Mouse (Mus musculus): ENCODE results near the gene Fam102b. TPM values are rescaled to one million over a fixed set of nuclear protein-coding genes. Genes with fewer than 3 reads are reported as not detected.

Fam102b gene
- polyA plus RNA-seq, 1 experiment from 2014 or later, result 18.0 TPM

DNA sequence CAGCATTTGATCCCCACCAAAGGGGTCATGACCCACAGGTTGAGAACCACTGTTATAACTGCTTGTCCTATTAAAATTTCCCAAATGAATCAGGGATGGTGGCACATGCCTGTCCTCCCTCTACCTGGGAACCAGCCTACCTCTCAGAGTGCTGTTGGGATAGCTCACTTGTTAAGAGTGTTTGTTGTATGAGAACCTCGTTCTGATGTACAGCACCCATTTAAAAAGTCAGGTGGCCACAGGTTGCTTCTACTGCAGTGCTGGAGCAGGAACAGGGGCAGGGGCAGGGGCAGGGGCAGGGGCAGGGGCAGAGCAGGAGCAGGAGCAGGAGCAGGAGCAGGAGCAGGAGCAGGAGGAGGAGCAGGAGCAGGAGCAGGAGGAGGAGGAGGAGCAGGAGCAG is 28.2 kb downstream of the Fam102b start:
- Histone ChIP-seq H3K9me3 (ENCODE audit: control insufficient read depth, low read length) (no peaks in the 10 kb centered on the region), H3K4me3 (ENCODE audit: low read depth, low read length) (no peak overlapping the region), H3K27ac (replicated peaks; ENCODE audit: low read depth, low read length) (no peak overlapping the region), H3K4me2 (ENCODE audit: low read depth, low read length) (no peak overlapping the region), H3K4me1 (ENCODE audit: control insufficient read depth, insufficient read depth, low read length) (no peaks in the 10 kb centered on the region), H3K36me3 (ENCODE audit: control insufficient read depth, insufficient read depth, low read length) (peaks cover 15% of the 10 kb centered on the region; the same call in 1 of the 2 replicates), H3K27me3 (replicated peaks; ENCODE audit: control insufficient read depth, insufficient read depth, low read length) (no peaks in the 10 kb centered on the region), H3K9ac (ENCODE audit: low read depth, low read length) (no peak overlapping the region)
- 88% methylated on average over 1 of the region's 1 CpGs for WGBS
- ATAC-seq (ENCODE audit: low read depth) (no peak), DNase-seq (ENCODE audit: low spot score) (no peak)

DNA sequence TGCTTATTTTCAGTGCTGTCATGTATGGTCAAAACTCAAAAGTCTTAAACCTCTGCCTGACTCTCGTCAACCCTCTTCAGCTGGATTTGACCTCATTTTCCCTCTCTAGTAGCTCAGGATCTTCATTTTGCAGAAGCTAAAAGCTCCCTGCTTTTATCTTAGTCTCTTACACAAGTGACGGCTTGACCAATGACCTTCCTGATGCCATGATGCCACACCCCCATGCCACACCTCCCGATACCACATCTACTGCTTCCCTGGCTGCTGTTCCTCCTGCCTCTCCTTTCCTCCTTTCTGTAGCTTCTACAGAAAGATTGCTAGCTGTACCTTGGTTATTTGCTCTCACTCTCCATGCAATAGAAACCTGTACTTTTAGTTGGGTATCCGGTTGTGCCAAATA is 29.6 kb downstream of the Fam102b start:
- ATAC-seq (ENCODE audit: low read depth) (no peak), DNase-seq (ENCODE audit: low spot score) (no peak)
- Histone ChIP-seq H3K27me3 (replicated peaks; ENCODE audit: control insufficient read depth, insufficient read depth, low read length) (no peaks in the 10 kb centered on the region), H3K4me1 (ENCODE audit: control insufficient read depth, insufficient read depth, low read length) (no peaks in the 10 kb centered on the region), H3K4me2 (ENCODE audit: low read depth, low read length) (no peak overlapping the region), H3K9ac (ENCODE audit: low read depth, low read length) (no peak overlapping the region), H3K9me3 (ENCODE audit: control insufficient read depth, low read length) (no peaks in the 10 kb centered on the region), H3K36me3 (ENCODE audit: control insufficient read depth, insufficient read depth, low read length) (peaks cover 17% of the 10 kb centered on the region; the same call in 1 of the 2 replicates), H3K27ac (replicated peaks; ENCODE audit: low read depth, low read length) (no peak overlapping the region), H3K4me3 (ENCODE audit: low read depth, low read length) (no peak overlapping the region)
- WGBS, result 69% methylated on average over 4 of the region's 4 CpGs

DNA sequence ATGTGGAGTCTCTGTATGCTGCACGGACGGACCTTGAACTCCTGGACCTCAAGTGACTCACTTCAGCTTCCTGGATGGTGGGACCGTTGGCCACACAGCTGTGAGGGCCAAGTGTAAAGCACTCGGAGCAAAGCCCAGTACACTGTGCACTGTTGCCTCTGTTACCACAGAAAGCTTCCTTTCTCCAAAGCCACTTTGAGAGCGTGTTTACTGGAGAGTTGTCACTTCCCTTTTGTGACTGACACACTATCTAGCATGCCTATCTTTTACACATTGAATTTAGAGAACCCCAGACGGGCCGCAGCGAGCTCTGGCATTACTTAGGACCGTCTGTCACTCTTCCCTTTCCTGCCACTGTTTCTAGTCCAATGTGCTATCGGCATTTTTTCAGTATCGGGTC is 30.1 kb downstream of the Fam102b start:
- Histone ChIP-seq H3K4me1 (ENCODE audit: control insufficient read depth, insufficient read depth, low read length) (no peaks in the 10 kb centered on the region), H3K4me2 (ENCODE audit: low read depth, low read length) (no peak overlapping the region), H3K27ac (replicated peaks; ENCODE audit: low read depth, low read length) (no peak overlapping the region), H3K27me3 (replicated peaks; ENCODE audit: control insufficient read depth, insufficient read depth, low read length) (no peaks in the 10 kb centered on the region), H3K9me3 (ENCODE audit: control insufficient read depth, low read length) (no peaks in the 10 kb centered on the region), H3K4me3 (ENCODE audit: low read depth, low read length) (no peak overlapping the region), H3K36me3 (ENCODE audit: control insufficient read depth, insufficient read depth, low read length) (peaks cover 21% of the 10 kb centered on the region), H3K9ac (ENCODE audit: low read depth, low read length) (no peak overlapping the region)
- no peak for ATAC-seq (ENCODE audit: low read depth)
- WGBS, result 72% methylated on average over 11 of the region's 11 CpGs
- DNase-seq (ENCODE audit: low spot score), result no peak

DNA sequence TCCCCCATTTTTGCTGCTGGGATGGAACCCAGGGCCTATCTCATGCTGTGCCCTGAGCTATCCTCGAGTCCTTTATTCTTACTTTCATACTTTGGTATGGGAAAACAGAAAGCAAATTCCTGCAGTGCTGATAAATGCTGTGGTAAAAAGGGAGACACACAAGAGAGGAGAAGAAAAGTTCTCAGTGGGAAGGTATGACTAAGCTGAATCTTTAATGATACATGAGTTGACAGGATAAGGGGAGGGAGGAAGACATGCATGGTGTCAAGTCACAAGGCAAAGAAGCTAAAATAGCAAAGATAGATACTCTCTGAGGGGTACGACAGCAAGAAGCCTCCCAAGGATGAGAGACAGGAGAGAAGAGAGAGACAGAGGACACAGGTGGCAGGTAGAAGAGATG is 32.0 kb downstream of the Fam102b start:
- no peak overlapping the region for H3K4me3 ChIP-seq (ENCODE audit: low read depth, low read length)
- H3K9ac ChIP-seq (ENCODE audit: low read depth, low read length), result no peak overlapping the region
- no peak for ATAC-seq (ENCODE audit: low read depth)
- H3K4me2 ChIP-seq (ENCODE audit: low read depth, low read length), result no peak overlapping the region
- no peak for DNase-seq (ENCODE audit: low spot score)
- no peak overlapping the region for H3K27ac ChIP-seq (replicated peaks; ENCODE audit: low read depth, low read length)
- no peaks in the 10 kb centered on the region for H3K4me1 ChIP-seq (ENCODE audit: control insufficient read depth, insufficient read depth, low read length)
- H3K36me3 ChIP-seq (ENCODE audit: control insufficient read depth, insufficient read depth, low read length), result peaks cover 24% of the 10 kb centered on the region
- H3K9me3 ChIP-seq (ENCODE audit: control insufficient read depth, low read length), result no peaks in the 10 kb centered on the region
- WGBS, result 83% methylated on average over 2 of the region's 2 CpGs
- H3K27me3 ChIP-seq (replicated peaks; ENCODE audit: control insufficient read depth, insufficient read depth, low read length), result no peaks in the 10 kb centered on the region

DNA sequence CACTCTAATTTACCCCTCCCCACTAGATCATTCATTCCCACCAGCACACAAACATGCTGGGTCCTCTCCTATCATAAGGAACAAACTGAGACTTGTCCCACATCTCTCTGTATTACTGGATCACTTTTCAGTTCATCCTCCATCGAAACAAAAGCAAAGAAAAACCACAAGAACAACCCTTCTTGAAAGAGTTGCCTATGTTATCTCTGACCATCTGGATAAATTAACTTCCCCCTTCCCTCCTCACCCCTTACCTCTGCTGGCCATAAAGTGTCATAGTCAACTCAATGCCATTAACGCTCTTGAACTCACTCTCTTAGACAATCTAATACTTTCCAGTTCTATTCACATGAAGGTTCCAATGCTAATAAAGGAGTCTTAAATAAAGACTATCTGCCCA is 32.9 kb downstream of the Fam102b start:
- Histone ChIP-seq H3K36me3 (ENCODE audit: control insufficient read depth, insufficient read depth, low read length) (peaks cover 31% of the 10 kb centered on the region), H3K4me2 (ENCODE audit: low read depth, low read length) (no peak overlapping the region), H3K27ac (replicated peaks; ENCODE audit: low read depth, low read length) (no peak overlapping the region), H3K4me3 (ENCODE audit: low read depth, low read length) (no peak overlapping the region), H3K9ac (ENCODE audit: low read depth, low read length) (no peak overlapping the region), H3K4me1 (ENCODE audit: control insufficient read depth, insufficient read depth, low read length) (no peaks in the 10 kb centered on the region), H3K27me3 (replicated peaks; ENCODE audit: control insufficient read depth, insufficient read depth, low read length) (no peaks in the 10 kb centered on the region), H3K9me3 (ENCODE audit: control insufficient read depth, low read length) (no peaks in the 10 kb centered on the region)
- ATAC-seq (ENCODE audit: low read depth), result no peak
- 96% methylated on average over 2 of the region's 2 CpGs for WGBS
- no peak for DNase-seq (ENCODE audit: low spot score)

DNA sequence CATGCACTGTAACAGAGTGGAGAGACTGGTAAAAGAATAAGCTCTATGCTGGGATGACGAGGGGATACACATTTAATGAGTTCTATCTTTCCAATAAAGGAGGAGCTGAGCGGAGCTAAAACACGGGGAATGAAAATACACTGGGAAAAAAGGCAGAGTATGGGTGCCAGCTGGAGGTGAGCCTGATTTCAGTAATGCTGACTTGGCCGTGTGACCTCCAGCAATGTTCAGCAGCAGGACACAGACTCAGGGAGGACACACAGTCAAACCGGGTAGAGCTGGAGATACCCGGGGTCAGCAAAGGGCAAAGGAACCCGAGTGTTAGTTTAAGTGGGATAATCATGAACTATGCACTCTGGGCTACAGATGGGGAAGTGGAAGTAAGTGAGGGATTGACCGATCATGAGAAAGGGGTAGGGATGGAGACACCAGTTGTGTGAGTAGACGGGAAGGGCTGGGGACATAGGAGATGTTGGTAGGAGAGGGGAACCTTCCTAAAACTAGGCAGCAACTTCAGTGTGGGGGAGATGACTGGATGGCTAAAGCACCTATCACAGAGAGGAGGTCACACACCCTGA is 37.3 kb downstream of the Fam102b start:
- ATAC-seq (ENCODE audit: low read depth) (no peak), DNase-seq (ENCODE audit: low spot score) (no peak)
- Histone ChIP-seq H3K9me3 (ENCODE audit: control insufficient read depth, low read length) (no peaks in the 10 kb centered on the region), H3K4me1 (ENCODE audit: control insufficient read depth, insufficient read depth, low read length) (no peaks in the 10 kb centered on the region), H3K27me3 (replicated peaks; ENCODE audit: control insufficient read depth, insufficient read depth, low read length) (no peaks in the 10 kb centered on the region), H3K27ac (replicated peaks; ENCODE audit: low read depth, low read length) (no peak overlapping the region), H3K4me2 (ENCODE audit: low read depth, low read length) (no peak overlapping the region), H3K9ac (ENCODE audit: low read depth, low read length) (no peak overlapping the region), H3K36me3 (ENCODE audit: control insufficient read depth, insufficient read depth, low read length) (peaks cover 37% of the 10 kb centered on the region), H3K4me3 (ENCODE audit: low read depth, low read length) (no peak overlapping the region)
- 77% methylated on average over 9 of the region's 9 CpGs for WGBS

DNA sequence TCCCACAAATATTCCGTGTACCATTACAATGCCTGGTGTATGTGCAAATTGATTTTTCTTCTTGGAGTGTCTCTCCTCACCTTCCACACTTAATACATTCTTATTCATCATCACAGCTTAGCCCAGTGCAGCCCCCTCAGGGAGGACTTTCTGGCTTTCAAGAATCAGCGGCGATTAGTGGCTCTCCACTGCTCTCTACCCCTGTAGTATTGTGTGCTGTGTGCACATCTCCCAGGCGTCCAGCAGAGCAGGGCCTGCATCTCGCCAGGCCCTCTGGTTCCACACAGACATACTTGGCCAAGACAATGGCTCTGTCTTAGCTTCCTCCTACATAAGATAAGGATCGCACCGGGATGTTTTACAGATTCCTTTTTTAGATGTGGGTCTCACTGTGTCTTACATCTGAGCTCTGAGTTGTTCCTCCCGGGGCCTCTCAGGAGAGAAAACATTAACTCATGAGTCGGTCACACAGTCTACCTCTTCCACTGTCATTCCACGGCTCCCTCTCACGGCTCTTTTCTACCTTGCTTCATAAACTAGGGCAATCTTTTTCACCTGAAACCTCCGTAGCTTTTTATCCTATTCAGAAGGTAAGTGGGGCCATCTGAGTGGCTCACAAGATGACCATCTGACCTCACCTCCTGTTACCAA is 40.3 kb downstream of the Fam102b start:
- H3K9ac ChIP-seq (ENCODE audit: low read depth, low read length), result no peak overlapping the region
- no peaks in the 10 kb centered on the region for H3K9me3 ChIP-seq (ENCODE audit: control insufficient read depth, low read length)
- H3K36me3 ChIP-seq (ENCODE audit: control insufficient read depth, insufficient read depth, low read length), result peaks cover 48% of the 10 kb centered on the region
- ATAC-seq (ENCODE audit: low read depth) (no peak), DNase-seq (ENCODE audit: low spot score) (no peak)
- H3K27ac ChIP-seq (replicated peaks; ENCODE audit: low read depth, low read length), result no peak overlapping the region
- no peak overlapping the region for H3K4me3 ChIP-seq (ENCODE audit: low read depth, low read length)
- H3K4me2 ChIP-seq (ENCODE audit: low read depth, low read length), result no peak overlapping the region
- no peaks in the 10 kb centered on the region for H3K4me1 ChIP-seq (ENCODE audit: control insufficient read depth, insufficient read depth, low read length)
- H3K27me3 ChIP-seq (replicated peaks; ENCODE audit: control insufficient read depth, insufficient read depth, low read length), result no peaks in the 10 kb centered on the region
- 76% methylated on average over 12 of the region's 12 CpGs for WGBS

DNA sequence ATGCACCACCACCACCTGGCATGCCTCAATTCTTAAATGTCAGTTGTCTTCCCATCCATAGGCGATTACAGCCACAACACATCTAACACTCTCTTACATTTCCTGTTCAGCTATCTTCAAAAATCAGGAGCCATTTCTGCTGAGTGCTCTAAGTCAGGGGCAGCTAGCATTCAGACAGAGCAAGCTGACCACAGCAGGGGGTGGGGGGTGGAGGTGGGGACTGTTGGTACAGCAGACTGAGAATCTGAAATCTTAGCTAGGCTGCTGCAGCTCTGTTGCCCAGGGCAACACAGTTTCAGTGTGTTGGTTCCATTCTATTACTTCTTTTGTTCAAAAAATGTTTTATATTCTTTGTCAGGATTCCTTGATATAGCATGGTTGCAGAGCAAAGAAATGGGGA is 40.9 kb downstream of the Fam102b start:
- 67% methylated on average over 1 of the region's 1 CpGs for whole genome bisulfite sequencing
- no peak overlapping the region for H3K9ac ChIP-seq (ENCODE audit: low read depth, low read length)
- no peak for DNase-seq (ENCODE audit: low spot score)
- ATAC-seq (ENCODE audit: low read depth), result no peak
- H3K4me2 ChIP-seq (ENCODE audit: low read depth, low read length), result no peak overlapping the region
- H3K9me3 ChIP-seq (ENCODE audit: control insufficient read depth, low read length), result no peaks in the 10 kb centered on the region
- H3K36me3 ChIP-seq (ENCODE audit: control insufficient read depth, insufficient read depth, low read length), result peaks cover 43% of the 10 kb centered on the region
- H3K27me3 ChIP-seq (replicated peaks; ENCODE audit: control insufficient read depth, insufficient read depth, low read length), result no peaks in the 10 kb centered on the region
- H3K27ac ChIP-seq (replicated peaks; ENCODE audit: low read depth, low read length), result no peak overlapping the region
- H3K4me3 ChIP-seq (ENCODE audit: low read depth, low read length), result no peak overlapping the region
- H3K4me1 ChIP-seq (ENCODE audit: control insufficient read depth, insufficient read depth, low read length), result no peaks in the 10 kb centered on the region

DNA sequence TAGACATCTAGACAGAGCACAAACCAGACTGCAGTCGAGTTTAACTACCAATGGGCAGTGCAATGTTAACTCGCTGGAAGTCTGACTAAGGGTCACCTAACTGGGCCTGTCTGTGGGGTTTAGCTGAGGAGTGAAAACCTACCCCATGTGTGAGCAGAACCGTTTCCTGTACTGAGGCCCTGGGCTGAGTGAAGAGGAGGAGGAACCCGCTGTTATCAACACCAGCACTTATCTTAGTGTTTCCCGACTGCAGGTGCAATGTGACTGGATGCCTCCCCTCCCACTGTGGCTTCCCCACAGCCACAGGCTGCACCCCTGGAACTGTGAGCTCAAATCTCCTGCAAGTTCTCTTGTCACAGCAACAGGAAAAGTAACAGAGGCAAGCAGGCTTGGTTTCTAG is 43.4 kb downstream of the Fam102b start:
- Histone ChIP-seq H3K4me3 (ENCODE audit: low read depth, low read length) (no peak overlapping the region), H3K4me2 (ENCODE audit: low read depth, low read length) (no peak overlapping the region), H3K27ac (replicated peaks; ENCODE audit: low read depth, low read length) (no peak overlapping the region), H3K9ac (ENCODE audit: low read depth, low read length) (no peak overlapping the region), H3K27me3 (replicated peaks; ENCODE audit: control insufficient read depth, insufficient read depth, low read length) (no peaks in the 10 kb centered on the region), H3K4me1 (ENCODE audit: control insufficient read depth, insufficient read depth, low read length) (no peaks in the 10 kb centered on the region), H3K36me3 (ENCODE audit: control insufficient read depth, insufficient read depth, low read length) (peaks cover 42% of the 10 kb centered on the region), H3K9me3 (ENCODE audit: control insufficient read depth, low read length) (no peaks in the 10 kb centered on the region)
- ATAC-seq (ENCODE audit: low read depth) (no peak), DNase-seq (ENCODE audit: low spot score) (no peak)
- WGBS, result 71% methylated on average over 5 of the region's 5 CpGs

All from embryonic facial prominence, embryonic 14.5 days (tissue).